Mouse (Mus musculus): Measurements from ENCODE around the gene Hist1h2bk. TPM values are rescaled to one million over a fixed set of nuclear protein-coding genes. Genes with fewer than 3 reads are reported as not detected.

Gene Hist1h2bk
- polyA plus RNA-seq, 1 experiment from 2014 or later, result 10.0 TPM

DNA sequence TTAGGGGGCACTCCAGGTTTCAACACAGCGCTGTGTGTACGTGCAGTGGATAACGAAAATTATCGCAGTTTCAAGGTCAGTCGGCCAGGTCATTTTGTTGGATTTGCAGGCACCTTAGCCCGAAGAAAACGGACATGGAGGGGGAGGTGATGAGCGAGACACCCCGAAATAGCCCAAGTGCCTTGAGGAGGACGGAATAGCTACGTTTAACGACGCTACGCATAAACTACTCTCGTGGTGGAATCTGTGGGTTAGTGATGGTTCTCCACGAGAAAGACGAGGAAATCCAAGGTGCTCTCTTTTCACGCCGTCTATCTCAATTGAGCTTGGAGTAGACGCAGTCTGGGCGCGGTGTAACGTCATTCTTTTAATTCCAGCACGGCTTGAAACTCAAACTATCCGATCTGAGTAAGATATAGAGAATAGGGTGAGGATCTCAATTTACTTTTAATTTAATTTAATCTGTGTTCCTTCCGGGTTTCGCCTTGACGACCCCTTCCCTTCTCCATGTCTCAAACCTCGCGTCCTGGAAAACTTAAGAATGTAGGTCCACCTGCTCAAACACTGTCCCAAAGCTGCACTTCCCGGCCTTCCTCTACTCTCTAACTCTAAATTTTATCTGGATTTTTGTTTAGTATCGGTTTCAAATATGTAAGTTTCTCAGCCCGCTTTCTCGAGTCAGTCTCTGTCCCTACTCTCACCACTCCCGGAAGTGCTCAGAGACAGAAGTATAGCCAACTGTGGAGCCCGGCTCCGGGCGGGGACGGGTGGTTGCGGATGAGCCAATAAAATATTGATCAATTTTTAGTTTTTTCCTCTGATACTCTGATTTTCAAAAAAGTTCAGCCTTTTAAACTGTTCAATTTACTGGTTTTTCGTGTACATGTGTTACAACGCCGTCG, 15.5 kb upstream of the Hist1h2bk start:
- no peak overlapping the region for H3K27ac ChIP-seq (replicated peaks)
- no peaks in the 10 kb centered on the region for H3K9me3 ChIP-seq
- DNase-seq (ENCODE audit: low spot score), result peak; percentile 43
- no peaks in the 10 kb centered on the region for H3K36me3 ChIP-seq (replicated peaks)
- 0 out of 2 replicates have a peak, but pooled peaks cover 9% of the 10 kb centered on the region for H3K4me1 ChIP-seq
- under 1% methylated on average over 44 of the region's 44 CpGs for WGBS
- H3K4me3 ChIP-seq, result peak overlapping the region; percentile 66
- peaks cover 44% of the 10 kb centered on the region for H3K27me3 ChIP-seq (replicated peaks; ENCODE audit: low read depth, poor library complexity, severe bottlenecking)

DNA sequence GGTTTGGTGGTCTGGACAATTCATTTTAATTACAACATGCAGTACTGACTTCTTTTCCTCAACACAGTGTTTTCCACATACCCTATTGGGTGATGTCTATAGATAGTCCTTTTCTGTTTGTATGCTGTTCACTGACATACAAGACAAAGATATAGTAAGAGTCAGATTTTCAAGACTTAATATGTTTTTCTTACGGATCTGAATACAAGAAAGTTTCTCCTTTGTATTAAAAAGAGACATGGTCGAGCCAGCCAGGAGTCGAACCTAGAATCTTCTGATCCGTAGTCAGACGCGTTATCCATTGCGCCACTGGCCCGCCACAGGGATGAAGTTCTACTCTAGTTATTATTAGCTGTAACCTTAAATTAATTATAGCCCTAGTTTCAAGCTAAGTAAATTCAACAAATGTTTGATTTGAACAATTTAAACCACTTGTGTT, 14.8 kb upstream of the Hist1h2bk start:
- Histone ChIP-seq H3K9me3 (no peaks in the 10 kb centered on the region), H3K36me3 (replicated peaks) (no peaks in the 10 kb centered on the region), H3K4me3 (peak overlapping the region; percentile 66), H3K27me3 (replicated peaks; ENCODE audit: low read depth, poor library complexity, severe bottlenecking) (peaks cover 40% of the 10 kb centered on the region), H3K27ac (replicated peaks) (no peak overlapping the region), H3K4me1 (peaks cover 13% of the 10 kb centered on the region)
- under 1% methylated on average over 8 of the region's 8 CpGs for WGBS
- DNase-seq (ENCODE audit: low spot score), result peak; percentile 68

DNA sequence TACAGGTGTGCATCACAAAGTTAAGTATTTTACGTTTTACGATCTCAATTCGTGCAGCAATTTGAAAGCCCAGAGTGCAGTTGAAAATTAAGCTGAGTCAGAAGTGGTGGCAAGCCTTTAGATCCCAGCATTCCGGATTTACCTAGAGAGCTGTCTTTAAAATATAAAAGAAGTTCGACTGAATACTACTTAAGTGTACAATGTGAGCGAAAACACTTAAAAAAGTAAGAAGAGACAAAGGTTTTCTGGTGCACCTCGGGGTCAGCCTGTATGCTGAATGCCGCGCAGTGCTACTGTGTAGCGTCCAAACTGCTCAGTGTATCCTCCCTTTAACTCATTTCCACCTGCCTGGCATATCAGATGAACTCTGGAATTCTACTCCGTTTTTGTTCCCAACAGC, 14.1 kb upstream of the Hist1h2bk start:
- under 1% methylated on average over 11 of the region's 11 CpGs for WGBS
- DNase-seq (ENCODE audit: low spot score), result peak; percentile 36
- H3K36me3 ChIP-seq (replicated peaks), result no peaks in the 10 kb centered on the region
- no peak overlapping the region; the same call in 1 of the 2 replicates for H3K27ac ChIP-seq (replicated peaks)
- peak overlapping the region; percentile 66 for H3K4me3 ChIP-seq
- no peaks in the 10 kb centered on the region for H3K9me3 ChIP-seq
- peaks cover 34% of the 10 kb centered on the region for H3K27me3 ChIP-seq (replicated peaks; ENCODE audit: low read depth, poor library complexity, severe bottlenecking)
- peaks cover 14% of the 10 kb centered on the region for H3K4me1 ChIP-seq

DNA sequence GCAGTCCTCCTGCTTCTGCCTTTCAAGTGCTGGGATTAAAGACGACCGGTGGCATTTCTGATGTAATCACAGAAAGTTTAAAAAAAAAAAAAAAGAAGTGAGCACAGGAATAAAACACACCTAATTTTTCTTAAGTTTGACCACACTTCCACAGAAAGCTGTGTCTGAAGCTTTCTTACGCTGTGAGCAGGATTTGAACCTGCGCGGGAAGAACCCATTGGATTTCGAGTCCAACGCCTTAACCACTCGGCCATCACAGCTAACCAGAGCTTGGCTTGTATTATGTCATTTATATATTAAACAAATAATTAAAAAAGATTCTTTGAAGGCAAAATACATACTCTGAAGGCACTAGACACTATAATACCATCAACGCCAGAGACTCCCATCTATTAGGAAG, 13.4 kb upstream of the Hist1h2bk start:
- peak; percentile 83 for DNase-seq (ENCODE audit: low spot score)
- H3K9me3 ChIP-seq, result no peaks in the 10 kb centered on the region
- H3K4me3 ChIP-seq, result peak overlapping the region; percentile 66
- under 1% methylated on average over 9 of the region's 9 CpGs for WGBS
- no peaks in the 10 kb centered on the region for H3K36me3 ChIP-seq (replicated peaks)
- no peak overlapping the region; the same call in 1 of the 2 replicates for H3K27ac ChIP-seq (replicated peaks)
- peaks cover 29% of the 10 kb centered on the region for H3K27me3 ChIP-seq (replicated peaks; ENCODE audit: low read depth, poor library complexity, severe bottlenecking)
- peaks cover 14% of the 10 kb centered on the region for H3K4me1 ChIP-seq

DNA sequence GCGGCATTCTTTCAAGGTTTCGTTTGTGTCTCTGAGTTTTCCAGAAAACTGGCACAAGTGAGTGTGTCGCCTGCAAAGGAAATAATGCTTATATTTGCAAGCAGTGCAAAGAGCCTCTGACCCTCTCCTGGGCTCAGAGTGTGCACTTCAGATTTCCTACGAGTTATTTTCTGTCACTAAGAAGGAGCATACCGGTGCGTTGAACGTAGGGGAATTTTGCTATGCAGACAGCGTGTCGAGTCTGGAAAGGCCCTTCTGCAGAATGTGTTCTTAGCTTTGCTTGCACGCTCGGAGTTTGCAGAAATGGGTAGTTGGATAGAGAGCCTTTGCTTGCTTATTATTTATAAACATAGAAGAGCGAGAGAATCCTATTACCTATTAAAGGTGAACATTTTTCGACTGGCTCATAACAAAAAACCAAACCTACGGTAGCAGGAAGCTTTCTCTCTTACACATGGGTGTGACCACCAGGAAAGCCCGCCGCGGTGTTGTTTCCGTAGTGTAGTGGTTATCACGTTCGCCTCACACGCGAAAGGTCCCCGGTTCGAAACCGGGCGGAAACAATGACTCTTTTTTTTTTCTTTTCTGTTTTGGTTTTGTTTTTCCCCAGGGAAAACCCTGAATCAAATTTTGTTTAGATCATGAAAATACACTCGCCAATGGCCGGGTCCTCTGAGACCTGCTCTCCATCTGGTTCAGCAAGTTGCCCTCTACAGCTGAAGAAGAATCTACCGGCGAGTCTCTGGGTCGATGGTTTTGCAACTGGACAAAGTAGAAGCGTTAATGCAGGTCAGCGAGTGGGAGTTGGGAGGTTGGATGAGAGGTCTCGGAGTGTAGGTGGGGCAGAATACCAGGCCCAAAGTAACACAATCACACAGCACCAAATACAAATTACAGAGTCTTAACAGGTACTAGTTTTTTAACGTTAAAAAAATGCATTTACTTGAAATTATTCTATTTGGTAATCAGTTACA, 9.3 kb upstream of the Hist1h2bk start:
- H3K36me3 ChIP-seq (replicated peaks), result no peaks in the 10 kb centered on the region
- 1% methylated on average over 35 of the region's 35 CpGs for WGBS
- no peaks in the 10 kb centered on the region; the same call in 1 of the 2 replicates for H3K27me3 ChIP-seq (replicated peaks; ENCODE audit: low read depth, poor library complexity, severe bottlenecking)
- H3K4me1 ChIP-seq, result peaks cover 13% of the 10 kb centered on the region
- peak overlapping the region; percentile 59; the same call in 1 of the 2 replicates for H3K27ac ChIP-seq (replicated peaks)
- peak overlapping the region; percentile 64 for H3K4me3 ChIP-seq
- no peaks in the 10 kb centered on the region for H3K9me3 ChIP-seq
- peak; percentile 91 for DNase-seq (ENCODE audit: low spot score)

DNA sequence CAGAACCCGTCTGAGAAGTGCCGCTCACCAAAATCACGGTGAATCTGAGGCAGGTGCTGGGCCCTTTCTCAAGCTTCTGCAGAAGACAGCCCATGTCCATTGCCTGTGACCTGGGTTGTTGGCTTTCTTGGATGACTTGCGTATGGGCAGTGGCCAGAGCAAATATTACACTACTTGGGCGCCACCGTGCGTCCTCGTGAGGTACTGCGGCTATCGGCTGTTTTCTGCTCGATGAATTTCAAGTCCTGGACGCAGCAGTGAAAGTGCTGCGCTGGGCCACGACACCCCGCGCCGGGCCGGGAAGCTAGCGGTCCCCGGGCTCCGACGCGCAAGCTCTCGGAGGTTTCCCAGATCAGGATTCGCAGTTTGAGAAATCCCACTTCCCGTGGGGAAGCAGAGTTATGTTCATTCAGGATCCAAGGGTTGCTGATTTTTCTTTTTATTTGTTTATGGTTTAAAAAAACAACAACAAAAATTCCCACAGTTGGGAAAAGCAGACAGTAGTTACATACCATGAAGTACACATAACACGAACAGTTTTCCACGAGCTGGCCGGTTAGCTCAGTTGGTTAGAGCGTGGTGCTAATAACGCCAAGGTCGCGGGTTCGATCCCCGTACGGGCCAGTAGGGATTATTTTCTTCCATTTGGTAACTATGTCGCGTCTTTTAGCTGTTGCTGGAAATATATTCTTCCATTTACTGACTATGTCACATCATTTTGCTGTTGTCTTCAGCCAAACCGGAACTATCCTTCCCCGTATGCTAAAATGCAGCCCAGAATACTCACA, 6.8 kb upstream of the Hist1h2bk start:
- Histone ChIP-seq H3K9me3 (no peaks in the 10 kb centered on the region), H3K36me3 (replicated peaks) (no peaks in the 10 kb centered on the region), H3K27me3 (replicated peaks; ENCODE audit: low read depth, poor library complexity, severe bottlenecking) (no peaks in the 10 kb centered on the region; the same call in 1 of the 2 replicates), H3K4me3 (peak overlapping the region; percentile 63), H3K27ac (replicated peaks) (peak overlapping the region; percentile 82), H3K4me1 (peaks cover 17% of the 10 kb centered on the region)
- peak; percentile 95 for DNase-seq (ENCODE audit: low spot score)
- under 1% methylated on average over 40 of the region's 40 CpGs for WGBS

DNA sequence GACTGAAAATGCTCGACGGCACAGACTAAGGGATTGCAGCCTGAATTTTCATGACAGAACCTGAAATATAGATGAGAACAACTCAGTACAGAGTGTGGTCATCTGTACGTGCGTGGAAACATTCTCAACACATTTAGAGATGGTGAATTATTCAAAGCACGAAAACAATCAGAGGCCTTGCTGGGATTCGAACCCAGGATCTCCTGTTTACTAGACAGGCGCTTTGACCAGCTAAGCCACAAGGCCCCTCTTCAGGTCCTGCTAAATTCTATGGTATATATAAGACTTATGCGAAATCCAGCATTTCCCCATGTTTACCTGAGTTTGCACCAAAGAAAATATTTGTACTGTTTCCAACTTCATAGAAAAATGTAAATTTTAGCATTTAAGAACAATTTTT, 5.7 kb upstream of the Hist1h2bk start:
- Histone ChIP-seq H3K9me3 (no peaks in the 10 kb centered on the region), H3K4me1 (peaks cover 22% of the 10 kb centered on the region), H3K27ac (replicated peaks) (no peak overlapping the region), H3K4me3 (peak overlapping the region; percentile 63; the same call in 1 of the 2 replicates), H3K27me3 (replicated peaks; ENCODE audit: low read depth, poor library complexity, severe bottlenecking) (no peaks in the 10 kb centered on the region; the same call in 1 of the 2 replicates), H3K36me3 (replicated peaks) (no peaks in the 10 kb centered on the region)
- WGBS, result 24% methylated on average over 8 of the region's 8 CpGs
- peak; percentile 54 for DNase-seq (ENCODE audit: low spot score)

DNA sequence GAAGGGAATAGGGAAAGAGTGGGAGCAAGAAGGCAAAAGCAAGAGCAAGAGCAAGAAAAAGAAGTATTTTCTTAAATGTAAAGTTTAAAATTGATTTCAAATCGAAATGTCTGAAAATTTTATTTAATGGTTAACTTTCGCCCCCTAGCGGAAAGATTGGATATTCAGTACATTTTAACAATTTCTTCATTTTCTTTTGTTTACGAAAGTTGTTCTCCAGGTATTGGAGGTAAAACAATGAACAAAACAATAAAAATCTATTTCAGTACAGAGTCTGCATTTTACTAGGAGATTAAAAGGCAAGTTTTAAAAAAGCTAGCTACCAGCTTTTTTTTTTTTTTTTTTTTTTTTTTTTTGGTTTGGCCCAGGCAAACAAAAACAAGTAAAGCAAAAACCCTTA, 5.2 kb upstream of the Hist1h2bk start:
- no peak for DNase-seq (ENCODE audit: low spot score)

GRCm38 (mm10) chr13:22033741-22034442, 1.8 kb upstream of the Hist1h2bk start:
- no peaks in the 10 kb centered on the region for H3K27me3 ChIP-seq (replicated peaks; ENCODE audit: low read depth, poor library complexity, severe bottlenecking)
- peak overlapping the region; percentile 93 for H3K27ac ChIP-seq (replicated peaks)
- no peaks in the 10 kb centered on the region for H3K9me3 ChIP-seq
- no peak for DNase-seq (ENCODE audit: low spot score)
- H3K36me3 ChIP-seq (replicated peaks), result no peaks in the 10 kb centered on the region
- H3K4me3 ChIP-seq, result peak overlapping the region; percentile 62
- H3K4me1 ChIP-seq, result peaks cover 24% of the 10 kb centered on the region
- WGBS, result 60% methylated on average over 5 of the region's 5 CpGs

More for the DNA sequence above, 5.2 kb upstream of the Hist1h2bk start:
- Histone ChIP-seq H3K27me3 (replicated peaks; ENCODE audit: low read depth, poor library complexity, severe bottlenecking) (no peaks in the 10 kb centered on the region), H3K4me3 (no peak overlapping the region), H3K27ac (replicated peaks) (no peak overlapping the region), H3K4me1 (peaks cover 22% of the 10 kb centered on the region), H3K9me3 (no peaks in the 10 kb centered on the region), H3K36me3 (replicated peaks) (no peaks in the 10 kb centered on the region)
- WGBS, result 18% methylated on average over 4 of the region's 4 CpGs

GRCm38 (mm10) chr13:22034443-22035266, 1.0 kb upstream of the Hist1h2bk start:
- Histone ChIP-seq H3K4me1 (peaks cover 22% of the 10 kb centered on the region), H3K27me3 (replicated peaks; ENCODE audit: low read depth, poor library complexity, severe bottlenecking) (no peaks in the 10 kb centered on the region), H3K9me3 (no peaks in the 10 kb centered on the region), H3K4me3 (peak overlapping the region; percentile 62), H3K36me3 (replicated peaks) (no peaks in the 10 kb centered on the region), H3K27ac (replicated peaks) (peak overlapping the region; percentile 93)
- WGBS, result under 1% methylated on average over 14 of the region's 14 CpGs
- peak; percentile 46 for DNase-seq (ENCODE audit: low spot score)
